8 mouse cellular contexts compared by ENCODE assay signal in genomic region chr2:118532855-118533675, GRCm38 (mm10). TPM values are rescaled to one million over a fixed set of nuclear protein-coding genes. Genes with fewer than 3 reads are reported as not detected.
A peak's percentile ranks its signal among the peaks of the same experiment; 100 is the strongest.
DNase-seq lines count a peak whose midpoint lies in the region; ATAC-seq and TF ChIP-seq lines count a peak whose summit lies in the region.

No protein-coding gene starts in this region.

- peak overlapping the region; percentile 53 for H3K27ac ChIP-seq in liver, adult 2 months (replicated peaks; ENCODE audit: insufficient read depth, low read depth, low read length)
- H3K27ac ChIP-seq in kidney, embryonic 14.5 days (ENCODE audit: low read depth, low read length), result peak overlapping the region; percentile 95
- H3K27ac ChIP-seq in midbrain, embryonic 13.5 days, result peak overlapping the region; percentile 74

- H3K4me1 ChIP-seq in liver, adult 2 months (ENCODE audit: control insufficient read depth, insufficient read depth, low read length), result peaks cover 42% of the 10 kb centered on the region
- peaks cover 54% of the 10 kb centered on the region for H3K4me1 ChIP-seq in kidney, embryonic 14.5 days (ENCODE audit: control insufficient read depth, insufficient read depth, low read length)
- peaks cover 48% of the 10 kb centered on the region for H3K4me1 ChIP-seq in midbrain, embryonic 13.5 days (replicated peaks)

- 10% methylated on average over 6 of the region's 6 CpGs for WGBS in liver, adult 2 months
- 6% methylated on average over 6 of the region's 6 CpGs for WGBS in kidney, embryonic 14.5 days
- WGBS in midbrain, embryonic 13.5 days, result 6% methylated on average over 6 of the region's 6 CpGs

- H3K36me3 ChIP-seq in liver, adult 2 months (ENCODE audit: control insufficient read depth, insufficient read depth, low read length), result no peaks in the 10 kb centered on the region
- H3K36me3 ChIP-seq in kidney, embryonic 14.5 days (ENCODE audit: control insufficient read depth, insufficient read depth, low read length), result peaks cover 11% of the 10 kb centered on the region; the same call in 1 of the 2 replicates
- H3K36me3 ChIP-seq in midbrain, embryonic 13.5 days, result 0 out of 2 replicates have a peak, but pooled peaks cover 2% of the 10 kb centered on the region

- H3K9ac ChIP-seq in liver, adult 2 months (ENCODE audit: low read depth, low read length), result peak overlapping the region; percentile 22; the same call in 1 of the 2 replicates
- H3K9ac ChIP-seq in kidney, embryonic 14.5 days (ENCODE audit: low read depth, low read length), result peak overlapping the region; percentile 42; the same call in 1 of the 2 replicates
- no peak overlapping the region for H3K9ac ChIP-seq in midbrain, embryonic 13.5 days (replicated peaks)

- no peaks in the 10 kb centered on the region for H3K9me3 ChIP-seq in kidney, embryonic 14.5 days (ENCODE audit: control insufficient read depth, low read length)
- H3K9me3 ChIP-seq in midbrain, embryonic 13.5 days, result no peaks in the 10 kb centered on the region

- no peak for TF ChIP-seq CTCF in liver, adult 2 months (IDR thresholded peaks at IDR 0.05; ENCODE audit: low read depth, low read length)

- TF ChIP-seq POLR2A in liver, adult 2 months (IDR thresholded peaks at IDR 0.05; ENCODE audit: extremely low read depth, insufficient read depth, low read length), result no peak

- no peaks in the 10 kb centered on the region for H3K27me3 ChIP-seq in liver, adult 2 months (ENCODE audit: control insufficient read depth, insufficient read depth, low read length)
- H3K27me3 ChIP-seq in kidney, embryonic 14.5 days (ENCODE audit: control insufficient read depth, insufficient read depth, low read length), result no peaks in the 10 kb centered on the region
- no peaks in the 10 kb centered on the region for H3K27me3 ChIP-seq in midbrain, embryonic 13.5 days

- ATAC-seq in kidney, embryonic 14.5 days (ENCODE audit: low FRiP score, low TSS enrichment), result peak; percentile 78
- peak; percentile 57 for ATAC-seq in midbrain, embryonic 13.5 days
- no peak for ATAC-seq in monocyte, adult 5-6 weeks (replicated peaks; ENCODE audit: insufficient number of reproducible peaks, low FRiP score, low TSS enrichment, poor library complexity, severe bottlenecking)

- DNase-seq in liver, adult 2 months (ENCODE audit: extremely low read depth, low read depth, low spot score), result peak; percentile 99
- no peak for DNase-seq in liver
- peak; percentile 63 to 78 for DNase-seq in heart, adult 9 months (ENCODE audit: low spot score in 2 of 2)
- no peak for DNase-seq in right cerebral cortex, postnatal 14 days
- DNase-seq in layer of hippocampus, postnatal 25 days (ENCODE audit: extremely low spot score in 1 of 2, low spot score in 1 of 2), result no peak

- H3K4me2 ChIP-seq in kidney, embryonic 14.5 days (replicated peaks; ENCODE audit: low read depth, low read length), result peak overlapping the region; percentile 18
- H3K4me2 ChIP-seq in midbrain, embryonic 13.5 days (replicated peaks), result no peak overlapping the region

- no peaks in the 10 kb centered on the region for H3K79me2 ChIP-seq in liver, adult 2 months (ENCODE audit: control insufficient read depth, insufficient read depth, low read length)

- no peak overlapping the region for H3K4me3 ChIP-seq in liver, adult 2 months (ENCODE audit: insufficient read depth, low read depth, low read length)
- H3K4me3 ChIP-seq in kidney, embryonic 14.5 days (ENCODE audit: low read length), result no peak overlapping the region
- H3K4me3 ChIP-seq in midbrain, embryonic 13.5 days (replicated peaks), result no peak overlapping the region

RNA-seq across cellular contexts. Expression of gene Bmf, which starts 16.4 kb away (rescaled TPM):
- total RNA-seq in liver, adult 2 months (2014; rRNA removed), result 10.9 and 17.0 TPM in 2 replicates
- 3.9 and 5.7 TPM in 2 replicates for polyA plus RNA-seq in liver, adult 2 months (2012; rRNA removed)
- 6.0 and 9.6 TPM in 2 replicates for polyA plus RNA-seq in kidney, embryonic 14.5 days (2014; fragmentation: Nextera tagmentation; extraction: Ambion mirVana)
- polyA plus RNA-seq in midbrain, embryonic 13.5 days (2015; fragmentation: Nextera tagmentation; extraction: Ambion mirVana), result 4.0 and 4.7 TPM in 2 replicates
- total RNA-seq in monocyte, adult 5-6 weeks (2017), result 21.5 to 42.1 TPM (median 35.4 TPM) in 3 replicates
- total RNA-seq in layer of hippocampus, postnatal 25 days (2021), result 1 to 10 TPM; 4.0 to 5.0 TPM

RNA-seq across cellular contexts. Expression of gene Srp14, which starts 53.6 kb away (rescaled TPM):
- 59.7 and 72.8 TPM in 2 replicates for total RNA-seq in liver, adult 2 months (2014; rRNA removed)
- 33.4 and 37.3 TPM in 2 replicates for polyA plus RNA-seq in liver, adult 2 months (2012; rRNA removed)
- 234 and 300 TPM in 2 replicates for polyA plus RNA-seq in kidney, embryonic 14.5 days (2014; fragmentation: Nextera tagmentation; extraction: Ambion mirVana)
- polyA plus RNA-seq in midbrain, embryonic 13.5 days (2015; fragmentation: Nextera tagmentation; extraction: Ambion mirVana), result 353 and 358 TPM in 2 replicates
- 189 to 249 TPM (median 241 TPM) in 3 replicates for total RNA-seq in monocyte, adult 5-6 weeks (2017)
- 100 to 1,000 TPM; 163 to 201 TPM for total RNA-seq in layer of hippocampus, postnatal 25 days (2021)

Comparison
In these comparisons a context has a peak if more than half of its experiments do, and no peak if none do; other contexts are left out.
1. DNase-seq: peak in liver, adult 2 months (single experiment) and heart, adult 9 months (2 of 2); none in liver (single experiment), right cerebral cortex, postnatal 14 days (single experiment) and layer of hippocampus, postnatal 25 days (0 of 2).
2. Peak in every context shown above with its lines, with median percentiles within 50 percentile points of each other: H3K27ac ChIP-seq.